Mouse (Mus musculus): ENCODE measurements around the gene Gm6588. TPM values are rescaled to one million over a fixed set of nuclear protein-coding genes. Genes with fewer than 3 reads are reported as not detected.
A peak's percentile ranks its signal among the peaks of the same experiment; 100 is the strongest.

The Gm6588 gene
- polyA plus RNA-seq, 1 experiment = not detected

GRCm38 (mm10) chr5:112484924-112485715 is 35.9 kb downstream of the Gm6588 start:
- Histone ChIP-seq H3K4me3 (replicated peaks) (no peak overlapping the region), H3K36me3 (ENCODE audit: control insufficient read depth) (no peaks in the 10 kb centered on the region), H3K27me3 (ENCODE audit: control insufficient read depth) (peaks cover 25% of the 10 kb centered on the region), H3K9me3 (ENCODE audit: control insufficient read depth, low read length) (peaks cover 3% of the 10 kb centered on the region; the same call in 1 of the 2 replicates), H3K4me1 (ENCODE audit: control insufficient read depth) (peaks cover 39% of the 10 kb centered on the region)
- TF ChIP-seq TAL1 (IDR thresholded peaks at IDR 0.05; ENCODE audit: low read length) (no peak), GATA1 (IDR thresholded peaks at IDR 0.05; ENCODE audit: low read length) (no peak)

GRCm38 (mm10) chr5:112486415-112486814 is 37.2 kb downstream of the Gm6588 start:
- TF ChIP-seq TAL1 (IDR thresholded peaks at IDR 0.05; ENCODE audit: low read length) = no peak
- no peak for TF ChIP-seq GATA1 (IDR thresholded peaks at IDR 0.05; ENCODE audit: low read length)
- Histone ChIP-seq H3K9me3 (ENCODE audit: control insufficient read depth, low read length) (peaks cover 11% of the 10 kb centered on the region), H3K27me3 (ENCODE audit: control insufficient read depth) (peaks cover 21% of the 10 kb centered on the region), H3K36me3 (ENCODE audit: control insufficient read depth) (no peaks in the 10 kb centered on the region), H3K4me1 (ENCODE audit: control insufficient read depth) (peaks cover 39% of the 10 kb centered on the region), H3K4me3 (replicated peaks) (no peak overlapping the region)

- Histone ChIP-seq H3K4me3 (replicated peaks) (no peak overlapping the region), H3K9me3 (ENCODE audit: control insufficient read depth, low read length) (peaks cover 11% of the 10 kb centered on the region), H3K36me3 (ENCODE audit: control insufficient read depth) (no peaks in the 10 kb centered on the region), H3K4me1 (ENCODE audit: control insufficient read depth) (peaks cover 42% of the 10 kb centered on the region), H3K27me3 (ENCODE audit: control insufficient read depth) (peaks cover 16% of the 10 kb centered on the region)
- no peak for TF ChIP-seq TAL1 (IDR thresholded peaks at IDR 0.05; ENCODE audit: low read length)
- TF ChIP-seq GATA1 (IDR thresholded peaks at IDR 0.05; ENCODE audit: low read length) = no peak
Measured at GRCm38 (mm10) chr5:112487504-112487903, 38.3 kb downstream of the Gm6588 start.

GRCm38 (mm10) chr5:112488101-112488776 is 39.0 kb downstream of the Gm6588 start:
- H3K36me3 ChIP-seq (ENCODE audit: control insufficient read depth) = no peaks in the 10 kb centered on the region
- no peak overlapping the region for H3K4me3 ChIP-seq (replicated peaks)
- peaks cover 11% of the 10 kb centered on the region for H3K27me3 ChIP-seq (ENCODE audit: control insufficient read depth)
- peaks cover 44% of the 10 kb centered on the region for H3K4me1 ChIP-seq (ENCODE audit: control insufficient read depth)
- H3K9me3 ChIP-seq (ENCODE audit: control insufficient read depth, low read length) = peaks cover 11% of the 10 kb centered on the region
- TF ChIP-seq GATA1 (IDR thresholded peaks at IDR 0.05; ENCODE audit: low read length) = no peak
- peak; percentile 35; the same call in 1 of the 3 replicates for TF ChIP-seq TAL1 (IDR thresholded peaks at IDR 0.05; ENCODE audit: low read length)

GRCm38 (mm10) chr5:112491489-112491888 is 42.3 kb downstream of the Gm6588 start:
- H3K36me3 ChIP-seq (ENCODE audit: control insufficient read depth) = no peaks in the 10 kb centered on the region
- TF ChIP-seq GATA1 (IDR thresholded peaks at IDR 0.05; ENCODE audit: low read length) (no peak), TAL1 (IDR thresholded peaks at IDR 0.05; ENCODE audit: low read length) (no peak)
- H3K9me3 ChIP-seq (ENCODE audit: control insufficient read depth, low read length) = peaks cover 11% of the 10 kb centered on the region
- no peak overlapping the region for H3K4me3 ChIP-seq (replicated peaks)
- H3K4me1 ChIP-seq (ENCODE audit: control insufficient read depth) = peaks cover 43% of the 10 kb centered on the region
- no peaks in the 10 kb centered on the region for H3K27me3 ChIP-seq (ENCODE audit: control insufficient read depth)

GRCm38 (mm10) chr5:112493492-112493891 is 44.3 kb downstream of the Gm6588 start:
- no peak for TF ChIP-seq TAL1 (IDR thresholded peaks at IDR 0.05; ENCODE audit: low read length)
- TF ChIP-seq GATA1 (IDR thresholded peaks at IDR 0.05; ENCODE audit: low read length) = no peak
- peaks cover 28% of the 10 kb centered on the region for H3K4me1 ChIP-seq (ENCODE audit: control insufficient read depth)
- no peaks in the 10 kb centered on the region for H3K27me3 ChIP-seq (ENCODE audit: control insufficient read depth)
- H3K36me3 ChIP-seq (ENCODE audit: control insufficient read depth) = no peaks in the 10 kb centered on the region
- H3K9me3 ChIP-seq (ENCODE audit: control insufficient read depth, low read length) = peaks cover 11% of the 10 kb centered on the region
- no peak overlapping the region for H3K4me3 ChIP-seq (replicated peaks)

- Histone ChIP-seq H3K4me3 (replicated peaks) (no peak overlapping the region), H3K27me3 (ENCODE audit: control insufficient read depth) (no peaks in the 10 kb centered on the region), H3K36me3 (ENCODE audit: control insufficient read depth) (no peaks in the 10 kb centered on the region), H3K9me3 (ENCODE audit: control insufficient read depth, low read length) (no peaks in the 10 kb centered on the region), H3K4me1 (ENCODE audit: control insufficient read depth) (peaks cover 26% of the 10 kb centered on the region)
- TF ChIP-seq GATA1 (IDR thresholded peaks at IDR 0.05; ENCODE audit: low read length) = no peak
- no peak for TF ChIP-seq TAL1 (IDR thresholded peaks at IDR 0.05; ENCODE audit: low read length)
Measured at GRCm38 (mm10) chr5:112496753-112497369, 47.6 kb downstream of the Gm6588 start.

GRCm38 (mm10) chr5:112498921-112499917 is 50.0 kb downstream of the Gm6588 start:
- Histone ChIP-seq H3K36me3 (ENCODE audit: control insufficient read depth) (no peaks in the 10 kb centered on the region), H3K27me3 (ENCODE audit: control insufficient read depth) (no peaks in the 10 kb centered on the region), H3K4me3 (replicated peaks) (no peak overlapping the region), H3K9me3 (ENCODE audit: control insufficient read depth, low read length) (no peaks in the 10 kb centered on the region; the same call in 1 of the 2 replicates), H3K4me1 (ENCODE audit: control insufficient read depth) (peaks cover 18% of the 10 kb centered on the region)
- TF ChIP-seq TAL1 (IDR thresholded peaks at IDR 0.05; ENCODE audit: low read length) = no peak
- no peak for TF ChIP-seq GATA1 (IDR thresholded peaks at IDR 0.05; ENCODE audit: low read length)

Measured in erythroblast, embryonic 14.5 days (primary cell).